Mouse (Mus musculus) ES-Bruce4 (cell line): ENCODE measurements at regions not wholly inside any gene's neighbourhood (a gene's known extent, or its start where the extent isn't known, plus 50 kb on each side); places are given as distances from the start of the nearest gene placed in this dataset.

Experiments
- H3K27ac ChIP-seq: 2 replicates; pipeline ENCODE4 v1.5.1; 2012; ENCODE audit warnings: low read length, inconsistent platforms; ENCODE audit not compliant: insufficient read depth
- H3K27me3 ChIP-seq: 2 replicates; pipeline ENCODE4 v1.6.1; 2012; ENCODE audit warnings: mild to moderate bottlenecking, low read length, inconsistent platforms; ENCODE audit not compliant: control insufficient read depth, poor library complexity, insufficient read depth, severe bottlenecking
- H3K36me3 ChIP-seq: 2 replicates; pipeline ENCODE4 v1.6.1; 2012; ENCODE audit warnings: inconsistent platforms, mild to moderate bottlenecking, low read length, moderate library complexity; ENCODE audit not compliant: control insufficient read depth, poor library complexity, insufficient read depth, severe bottlenecking
- H3K4me1 ChIP-seq: one replicate; pipeline ENCODE4 v1.8.1; 2011; ENCODE audit warnings: low read length; ENCODE audit not compliant: control insufficient read depth, insufficient read depth
- H3K4me3 ChIP-seq: 2 replicates; pipeline ENCODE4 v1.5.1; 2011; ENCODE audit warnings: low read depth, mild to moderate bottlenecking, low read length
- H3K9ac ChIP-seq: 2 replicates; pipeline ENCODE4 v1.6.1; 2012; ENCODE audit warnings: low read depth, mild to moderate bottlenecking, inconsistent platforms; ENCODE audit not compliant: poor library complexity, severe bottlenecking
- H3K9me3 ChIP-seq: replicated peaks from 2 replicates; pipeline ENCODE4 v1.6.1; 2012; ENCODE audit warnings: mild to moderate bottlenecking, low read length, inconsistent platforms; ENCODE audit not compliant: control insufficient read depth, poor library complexity, insufficient read depth, severe bottlenecking
- CTCF ChIP-seq: IDR thresholded peaks from one replicate; pipeline ENCODE4 v1.8.1; 2011; ENCODE audit warnings: low read depth, low read length
- EP300 ChIP-seq: IDR thresholded peaks from 2 replicates; pipeline ENCODE4 v1.6.1; 2011; ENCODE audit warnings: low read depth, low read length; ENCODE audit not compliant: insufficient read depth
- POLR2A ChIP-seq: IDR thresholded peaks from one replicate; pipeline ENCODE4 v1.8.1; 2011; ENCODE audit warnings: low read length; ENCODE audit not compliant: insufficient read depth

GRCm38 (mm10) chr6:13949640-13950039 is 78.3 kb upstream of the 2610001J05Rik start:
- no peaks in the 10 kb centered on the region for H3K27me3 ChIP-seq
- H3K4me1 ChIP-seq: no peaks in the 10 kb centered on the region
- TF ChIP-seq POLR2A: no peak
- TF ChIP-seq CTCF: no peak
- no peak for TF ChIP-seq EP300
- no peak overlapping the region for H3K9ac ChIP-seq
- no peak overlapping the region for H3K27ac ChIP-seq
- no peaks in the 10 kb centered on the region for H3K9me3 ChIP-seq
- no peaks in the 10 kb centered on the region for H3K36me3 ChIP-seq
- no peak overlapping the region for H3K4me3 ChIP-seq

GRCm38 (mm10) chr6:13920809-13921760 is 49.8 kb upstream of the 2610001J05Rik start:
- no peak for TF ChIP-seq POLR2A
- no peak for TF ChIP-seq CTCF
- TF ChIP-seq EP300: no peak
- H3K27me3 ChIP-seq: no peaks in the 10 kb centered on the region
- no peaks in the 10 kb centered on the region for H3K9me3 ChIP-seq
- H3K27ac ChIP-seq: no peak overlapping the region
- no peak overlapping the region for H3K9ac ChIP-seq
- H3K36me3 ChIP-seq: no peaks in the 10 kb centered on the region
- H3K4me1 ChIP-seq: no peaks in the 10 kb centered on the region
- H3K4me3 ChIP-seq: no peak overlapping the region
